Mouse (Mus musculus) lung, adult 10 weeks (tissue): ENCODE measurements around the gene Fam20c. TPM values are rescaled to one million over a fixed set of nuclear protein-coding genes. Genes with fewer than 3 reads are reported as not detected.

Experiments
- polyA plus RNA-seq: library from polyadenylated mRNA; stranded (reverse); fragments of 350-450 nt; fragmentation: Illumina TruSeq; extraction: RNeasy Lipid Tissue Mini Kit (QIAGEN cat#74804); gene quantifications from one replicate; pipeline ENCODE4 v1.2.3, GENCODE M21; 2014; ENCODE audit warnings: low read depth, low replicate concordance; ENCODE audit not compliant: insufficient read depth

Gene Fam20c
- polyA plus RNA-seq, result 5.3 TPM

GRCm38 (mm10) chr5:138754303-138755120 is at the start of gene Fam20c:
TSS of gene Fam20c (plus strand) at chr5:138754514.

GRCm38 (mm10) chr5:138819780-138820179 is 65.5 kb downstream of the Fam20c start, which contains the start of gene Gm5294:
TSS of gene Gm5294 (plus strand) at chr5:138820080.

Other genes with a start within 250 kb of the Fam20c start
- not detected for gene 1700123K08Rik, start 189.8 kb upstream of the Fam20c start, polyA plus RNA-seq
- gene Zfp68, start 134.8 kb upstream of the Fam20c start, polyA plus RNA-seq, result 23.5 TPM
- 2.8 TPM for gene A430033K04Rik, start 131.7 kb upstream of the Fam20c start, polyA plus RNA-seq
- gene Gm5294, start 65.6 kb downstream of the Fam20c start, polyA plus RNA-seq, result not detected
- gene Pdgfa, start 242.9 kb downstream of the Fam20c start, polyA plus RNA-seq, result 45.9 TPM